In genomic region chr11:50290486-50291225, GRCm38 (mm10) we compare ENCODE assay signal across 8 mouse cellular contexts. TPM values are rescaled to one million over a fixed set of nuclear protein-coding genes. Genes with fewer than 3 reads are reported as not detected.
DNase-seq lines count a peak whose midpoint lies in the region; ATAC-seq and TF ChIP-seq lines count a peak whose summit lies in the region.

No protein-coding gene starts in this region.

- H3K27ac ChIP-seq in gastrocnemius, adult 2 months: peak overlapping the region; percentile 99
- no peak overlapping the region; the same call in 1 of the 2 replicates for H3K27ac ChIP-seq in ES-Bruce4 (ENCODE audit: insufficient read depth, low read length)
- H3K27ac ChIP-seq in liver, embryonic 11.5 days (ENCODE audit: low read depth, low read length): peak overlapping the region; percentile 96; the same call in 1 of the 2 replicates

- H3K36me3 ChIP-seq in ES-Bruce4 (ENCODE audit: control insufficient read depth, insufficient read depth, low read length, poor library complexity, severe bottlenecking): peaks cover 28% of the 10 kb centered on the region
- H3K36me3 ChIP-seq in liver, embryonic 11.5 days (ENCODE audit: control insufficient read depth, insufficient read depth, low read length): peaks cover 25% of the 10 kb centered on the region

- no peak for TF ChIP-seq CTCF in gastrocnemius, adult 2 months (IDR thresholded peaks at IDR 0.05)
- no peak for TF ChIP-seq CTCF in ES-Bruce4 (IDR thresholded peaks at IDR 0.05; ENCODE audit: low read depth, low read length)

- WGBS in liver, embryonic 11.5 days: 22% methylated on average over 20 of the region's 20 CpGs

- TF ChIP-seq POLR2A in ES-Bruce4 (IDR thresholded peaks at IDR 0.05; ENCODE audit: insufficient read depth, low read length): no peak

- intact Hi-C loops in gastrocnemius, adult 2 months (cut with DNase I): loop anchor here (2.0 to 5.0 kb wide), 2 partner anchors 52 to 72 kb away; partner anchors contain the start of gene Ltc4s

- no peak for TF ChIP-seq EP300 in ES-Bruce4 (IDR thresholded peaks at IDR 0.05; ENCODE audit: insufficient read depth, low read depth, low read length)

- H3K4me3 ChIP-seq in gastrocnemius, adult 2 months: peak overlapping the region; percentile 97
- H3K4me3 ChIP-seq in ES-Bruce4 (ENCODE audit: low read depth, low read length): peak overlapping the region; percentile 43
- peak overlapping the region; percentile 99 for H3K4me3 ChIP-seq in liver, embryonic 11.5 days (ENCODE audit: low read depth, low read length)

- DNase-seq in gastrocnemius, adult 2 months: no peak
- no peak for DNase-seq in gastrocnemius, postnatal 4 days (ENCODE audit: low spot score in 2 of 2)
- DNase-seq in liver, embryonic 11.5 days (ENCODE audit: low spot score): no peak
- DNase-seq in yolk sac, embryonic 10.5 days (ENCODE audit: low spot score): peak; percentile 17
- no peak for DNase-seq in layer of hippocampus, adult 11-12 months (ENCODE audit: low spot score)
- no peak for DNase-seq in layer of hippocampus, adult 9-10 months (ENCODE audit: low spot score)

- H3K9ac ChIP-seq in ES-Bruce4 (ENCODE audit: low read depth, poor library complexity, severe bottlenecking): peak overlapping the region; percentile 98
- H3K9ac ChIP-seq in liver, embryonic 11.5 days (ENCODE audit: low read depth, low read length): peak overlapping the region; percentile 97

- no peaks in the 10 kb centered on the region for H3K27me3 ChIP-seq in ES-Bruce4 (ENCODE audit: control insufficient read depth, insufficient read depth, low read length, poor library complexity, severe bottlenecking)
- H3K27me3 ChIP-seq in liver, embryonic 11.5 days (replicated peaks; ENCODE audit: control insufficient read depth, insufficient read depth, low read length): no peaks in the 10 kb centered on the region

- no peaks in the 10 kb centered on the region for H3K9me3 ChIP-seq in ES-Bruce4 (replicated peaks; ENCODE audit: control insufficient read depth, insufficient read depth, low read length, poor library complexity, severe bottlenecking)
- no peaks in the 10 kb centered on the region for H3K9me3 ChIP-seq in liver, embryonic 11.5 days (ENCODE audit: control insufficient read depth, low read length)

- ATAC-seq in granulocyte monocyte progenitor cell, adult 5-6 weeks (replicated peaks; ENCODE audit: poor library complexity, severe bottlenecking): peak; percentile 9
- ATAC-seq in liver, embryonic 11.5 days (replicated peaks; ENCODE audit: low FRiP score): no peak

- H3K4me1 ChIP-seq in ES-Bruce4 (ENCODE audit: control insufficient read depth, insufficient read depth, low read length): no peaks in the 10 kb centered on the region
- H3K4me1 ChIP-seq in liver, embryonic 11.5 days (replicated peaks; ENCODE audit: control insufficient read depth, insufficient read depth, low read length): peaks cover 15% of the 10 kb centered on the region

- H3K4me2 ChIP-seq in liver, embryonic 11.5 days: peak overlapping the region; percentile 90

RNA-seq across cellular contexts. Expression of gene Maml1, which starts 1.5 kb away (rescaled TPM):
- total RNA-seq in gastrocnemius, adult 2 months (2021): 1 to 10 TPM; 6.6 to 7.1 TPM
- total RNA-seq in gastrocnemius, postnatal 4 days (2021): 10 to 100 TPM; 17.9 to 19.0 TPM
- polyA plus RNA-seq in ES-Bruce4 (2011; ENCODE audit: insufficient read depth, insufficient read length, low read depth, missing spikeins): 13.7 and 14.1 TPM in 2 replicates
- total RNA-seq in granulocyte monocyte progenitor cell, adult 5-6 weeks (2014; fragmentation: Nextera tagmentation): 11.7 and 13.4 TPM in 2 replicates
- 3.9 and 4.6 TPM in 2 replicates for total RNA-seq in granulocyte monocyte progenitor cell, adult 5-6 weeks (2017)
- polyA plus RNA-seq in liver, embryonic 11.5 days (2014; fragmentation: Nextera tagmentation; extraction: Ambion mirVana): 4.4 and 5.6 TPM in 2 replicates

RNA-seq across cellular contexts. Expression of gene Canx, which starts 34.8 kb away (rescaled TPM):
- total RNA-seq in gastrocnemius, adult 2 months (2021): 100 to 1,000 TPM in 1 of 2 experiments, 10 to 100 TPM in 1; 94.2 to 123 TPM
- total RNA-seq in gastrocnemius, postnatal 4 days (2021): 100 to 1,000 TPM; 216 to 225 TPM
- 628 and 681 TPM in 2 replicates for polyA plus RNA-seq in ES-Bruce4 (2011; ENCODE audit: insufficient read depth, insufficient read length, low read depth, missing spikeins)
- total RNA-seq in granulocyte monocyte progenitor cell, adult 5-6 weeks (2014; fragmentation: Nextera tagmentation): 406 and 409 TPM in 2 replicates
- 955 and 1,233 TPM in 2 replicates for total RNA-seq in granulocyte monocyte progenitor cell, adult 5-6 weeks (2017)
- polyA plus RNA-seq in liver, embryonic 11.5 days (2014; fragmentation: Nextera tagmentation; extraction: Ambion mirVana): 267 and 285 TPM in 2 replicates

RNA-seq across cellular contexts. Expression of gene Ltc4s, which starts 52.2 kb away (rescaled TPM):
- 1 to 10 TPM; 2.1 to 3.2 TPM for total RNA-seq in gastrocnemius, adult 2 months (2021)
- total RNA-seq in gastrocnemius, postnatal 4 days (2021): 1 to 10 TPM; 5.7 to 7.3 TPM
- 2.7 and 3.1 TPM in 2 replicates for polyA plus RNA-seq in ES-Bruce4 (2011; ENCODE audit: insufficient read depth, insufficient read length, low read depth, missing spikeins)
- 1.6 TPM in 1 of 2 replicates, not detected in the other for total RNA-seq in granulocyte monocyte progenitor cell, adult 5-6 weeks (2014; fragmentation: Nextera tagmentation)
- not detected in 2 replicates for total RNA-seq in granulocyte monocyte progenitor cell, adult 5-6 weeks (2017)
- polyA plus RNA-seq in liver, embryonic 11.5 days (2014; fragmentation: Nextera tagmentation; extraction: Ambion mirVana): 0.82 and 2.6 TPM in 2 replicates

Comparison
In these comparisons a context has a peak if more than half of its experiments do, and no peak if none do; other contexts are left out.
1. H3K4me3 ChIP-seq: peak in every context shown above with its lines; median percentile 99 in liver, embryonic 11.5 days; 97 in gastrocnemius, adult 2 months; 43 in ES-Bruce4.